Mouse (Mus musculus) kidney, adult 11 months (tissue): ENCODE measurements around the gene Myf6.

Experiments
- DNase-seq: peaks from one replicate; pipeline ENCODE4 v3.0.0; 2022

Myf6 gene

DNA sequence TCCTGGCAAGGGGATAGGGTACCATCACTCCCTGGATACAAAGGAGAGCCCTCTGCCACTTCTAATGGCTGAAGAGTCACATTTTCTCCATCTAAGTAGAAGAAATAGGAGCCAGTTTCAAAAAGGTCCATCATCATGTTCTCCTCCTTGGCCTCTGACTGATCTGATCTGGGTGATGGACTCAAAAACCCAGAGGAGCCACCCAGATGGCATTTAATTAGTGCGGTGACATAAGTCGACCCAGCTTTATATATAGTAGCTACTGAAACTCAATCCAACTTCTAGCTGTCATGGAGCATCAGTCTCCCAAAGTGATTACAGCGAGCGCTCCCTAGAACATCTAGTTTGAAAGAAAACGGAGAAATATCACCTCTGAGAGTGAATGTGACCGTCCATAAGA, at the start of gene Myf6:
Gene Myf6, minus strand, starts transcription at position 170 of the 400 bp plus-strand sequence.
- no peak for DNase-seq

DNA sequence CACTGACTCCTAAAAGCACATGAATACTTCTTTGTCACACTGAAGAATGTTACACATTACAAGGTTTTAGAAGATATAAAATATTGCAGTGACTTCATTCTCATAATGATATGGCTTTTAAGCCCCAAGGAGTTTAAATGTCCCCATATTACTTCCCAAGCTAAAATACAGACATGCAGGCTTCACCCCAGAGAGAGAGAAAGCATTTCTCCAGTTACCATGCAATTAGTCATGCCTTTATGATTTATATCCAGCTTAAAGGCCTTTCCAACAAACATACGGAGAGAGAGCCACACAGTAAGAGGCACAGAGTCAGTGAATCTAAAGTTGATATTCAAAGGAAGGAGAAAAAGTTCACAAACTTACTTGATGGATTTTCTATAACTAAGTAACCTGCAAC, 48.5 kb upstream of the Myf6 start:
- no peak for DNase-seq

DNA sequence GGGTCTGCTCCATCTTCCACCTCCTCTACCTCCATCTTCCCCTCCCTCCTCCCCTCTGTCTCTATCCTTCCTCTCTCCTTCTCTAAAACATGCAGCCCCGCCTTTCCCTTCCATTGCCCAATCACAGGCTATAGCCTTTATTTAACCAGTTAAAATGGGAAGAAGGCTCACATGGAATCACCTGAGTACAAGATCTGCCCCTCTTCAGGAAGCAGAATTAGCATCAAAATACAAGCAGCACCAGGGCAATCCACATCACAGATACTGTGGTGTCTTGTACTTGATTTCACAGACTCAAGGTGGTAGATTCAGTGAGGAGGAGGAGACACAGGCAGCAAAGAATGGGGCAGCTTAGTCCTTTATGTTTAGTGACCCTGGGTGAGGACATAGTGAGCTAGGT, 34.2 kb upstream of the Myf6 start:
- no peak for DNase-seq

DNA sequence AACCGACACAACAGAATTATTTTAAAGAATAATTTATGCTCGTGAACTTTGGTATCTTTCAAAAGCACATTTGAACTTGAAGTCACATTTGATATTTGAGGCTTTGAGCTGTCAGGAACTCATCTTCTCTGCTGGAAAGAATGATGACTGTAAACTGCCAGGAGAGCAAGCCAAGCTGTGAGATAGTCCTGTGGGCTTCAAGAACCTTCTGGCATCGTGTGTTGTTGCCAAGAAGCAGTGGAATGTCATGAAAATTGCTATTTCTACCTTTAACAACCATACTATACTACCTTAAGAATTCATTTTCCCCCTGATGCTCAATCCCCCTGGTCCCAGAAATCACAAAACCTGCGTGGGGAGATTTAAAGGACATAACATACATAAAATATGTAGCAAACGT, 24.7 kb upstream of the Myf6 start:
- no peak for DNase-seq

DNA sequence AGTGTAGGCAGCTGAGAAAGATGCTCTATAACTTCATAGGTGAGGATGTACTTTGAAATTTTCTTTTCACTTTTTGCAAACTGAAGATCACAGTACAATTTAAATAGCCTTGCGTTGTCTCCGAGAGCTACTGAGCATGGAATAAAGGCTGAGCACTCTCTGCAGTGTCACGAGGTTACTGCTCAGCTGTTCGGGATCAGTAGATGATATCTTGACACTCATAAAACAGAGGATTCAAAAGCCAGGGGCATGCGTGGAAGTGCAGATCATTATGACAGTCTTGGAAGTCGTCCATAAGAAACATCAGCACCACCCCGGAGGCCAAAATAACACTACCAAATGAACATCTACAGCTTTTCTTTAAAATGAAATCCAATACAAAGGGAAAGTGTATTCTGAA, 22.1 kb upstream of the Myf6 start:
- DNase-seq = no peak

DNA sequence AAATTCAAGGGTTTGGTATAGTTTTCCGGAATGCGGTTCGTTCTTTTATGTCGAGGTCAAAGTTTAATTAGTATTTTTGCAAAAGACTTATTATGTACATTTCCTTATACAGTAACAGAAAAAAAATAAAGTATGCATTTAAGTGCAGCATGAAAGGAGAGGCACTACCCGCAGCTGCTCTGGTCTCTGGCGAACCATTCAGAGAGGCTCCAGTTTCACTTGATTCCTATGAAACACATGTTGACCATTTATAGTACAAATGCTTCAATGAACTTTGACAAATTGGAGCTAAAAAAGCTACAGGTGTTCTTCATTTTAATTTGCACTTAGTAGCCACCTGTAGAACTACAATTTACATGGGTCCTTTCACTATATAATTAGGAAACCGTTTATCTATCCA, 20.2 kb upstream of the Myf6 start:
- DNase-seq = no peak

DNA sequence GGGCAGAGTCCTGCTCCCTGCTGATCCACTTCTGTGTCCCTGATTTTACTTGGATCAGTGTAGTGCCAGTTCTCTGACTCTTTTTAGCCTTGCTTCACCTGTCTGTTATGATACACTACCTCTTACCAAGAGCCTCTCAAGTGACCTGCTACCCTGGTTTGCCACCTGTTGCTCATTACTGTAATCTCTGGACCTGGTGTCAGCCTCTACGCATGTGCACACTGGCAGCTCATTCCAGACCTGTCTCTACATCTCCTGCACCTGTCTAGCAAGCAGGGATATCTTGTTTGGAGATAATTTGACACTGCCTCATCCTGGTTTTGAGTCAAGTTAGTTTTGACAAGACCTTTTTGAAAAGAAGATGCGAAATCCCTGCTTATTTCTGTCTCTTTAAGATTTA, 11.9 kb upstream of the Myf6 start:
- DNase-seq = no peak

DNA sequence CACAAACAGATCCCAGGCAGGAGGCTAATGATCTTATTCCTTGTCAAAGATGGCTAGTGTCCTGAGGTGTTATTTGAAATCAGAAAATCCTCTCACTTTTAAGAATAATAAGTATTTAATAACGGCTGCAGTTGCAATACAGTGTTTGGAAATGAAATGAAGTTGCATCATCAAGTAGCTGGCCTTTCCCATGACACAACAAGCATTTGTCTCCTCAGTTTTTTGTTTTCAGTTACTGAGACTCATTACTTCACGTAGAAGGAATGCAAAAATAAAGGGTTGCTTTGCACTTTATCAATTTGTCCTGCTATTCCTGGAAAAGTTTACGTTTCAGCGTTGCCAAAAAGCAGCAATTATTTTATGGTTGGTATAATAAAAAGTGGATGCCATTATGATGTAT, 8.9 kb upstream of the Myf6 start:
- DNase-seq = no peak

DNA sequence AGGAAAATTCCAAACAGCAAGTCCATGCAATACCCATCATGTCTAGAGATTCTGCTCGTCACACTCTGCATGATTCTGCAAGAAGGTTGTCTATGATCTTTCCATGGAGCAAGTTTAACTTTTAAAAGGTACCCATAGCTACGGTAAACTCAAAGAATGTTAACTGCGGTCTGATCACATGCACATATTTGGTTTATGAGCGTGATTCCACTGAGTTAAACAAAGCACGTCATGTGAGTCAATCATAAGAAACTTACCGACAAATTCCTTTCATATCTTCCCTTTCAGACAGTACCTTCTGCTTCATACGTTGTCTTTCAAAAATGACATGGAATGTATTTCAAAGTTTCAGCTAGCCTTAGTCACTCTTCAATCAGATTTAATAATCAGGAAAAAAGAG, 7.7 kb upstream of the Myf6 start:
- no peak for DNase-seq

DNA sequence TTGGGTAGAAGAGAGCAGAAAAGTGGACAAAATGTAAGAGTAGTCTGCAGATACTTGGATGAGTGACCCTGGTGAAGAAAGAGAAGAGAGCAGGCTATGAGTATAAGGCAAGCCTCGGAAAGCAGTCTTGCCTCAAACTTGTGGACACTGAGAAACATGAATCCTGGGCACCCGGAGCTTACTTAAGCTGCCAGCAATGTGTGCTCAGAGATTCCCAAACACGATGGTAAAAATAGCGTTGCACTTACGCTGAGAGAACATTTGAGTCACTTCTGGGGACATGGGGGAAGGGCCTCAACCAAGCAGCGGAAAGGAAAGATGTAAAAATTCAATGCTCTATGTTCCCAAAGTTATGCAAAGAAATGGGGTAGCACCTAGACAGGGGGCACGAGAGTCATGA, 5.1 kb upstream of the Myf6 start:
- DNase-seq = no peak

DNA sequence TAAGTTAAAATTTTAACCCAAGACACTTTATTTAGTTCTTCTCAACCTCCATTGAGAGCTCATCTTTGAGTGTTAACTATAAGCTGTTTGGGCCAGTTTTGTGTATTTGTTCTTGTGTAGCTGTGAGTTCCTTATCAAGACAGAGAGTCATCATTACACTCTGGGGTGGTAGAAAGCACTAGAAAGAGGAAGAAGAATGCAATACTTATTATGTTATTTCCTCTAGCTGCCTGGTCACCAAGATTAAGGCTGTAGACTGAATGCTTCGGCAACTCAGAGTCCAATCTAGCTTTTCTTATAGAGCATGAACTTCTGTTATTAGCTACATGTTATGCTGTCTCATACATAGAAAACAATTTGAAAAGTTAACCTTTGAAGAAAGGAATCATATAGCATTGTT, 1.9 kb upstream of the Myf6 start:
- no peak for DNase-seq

DNA sequence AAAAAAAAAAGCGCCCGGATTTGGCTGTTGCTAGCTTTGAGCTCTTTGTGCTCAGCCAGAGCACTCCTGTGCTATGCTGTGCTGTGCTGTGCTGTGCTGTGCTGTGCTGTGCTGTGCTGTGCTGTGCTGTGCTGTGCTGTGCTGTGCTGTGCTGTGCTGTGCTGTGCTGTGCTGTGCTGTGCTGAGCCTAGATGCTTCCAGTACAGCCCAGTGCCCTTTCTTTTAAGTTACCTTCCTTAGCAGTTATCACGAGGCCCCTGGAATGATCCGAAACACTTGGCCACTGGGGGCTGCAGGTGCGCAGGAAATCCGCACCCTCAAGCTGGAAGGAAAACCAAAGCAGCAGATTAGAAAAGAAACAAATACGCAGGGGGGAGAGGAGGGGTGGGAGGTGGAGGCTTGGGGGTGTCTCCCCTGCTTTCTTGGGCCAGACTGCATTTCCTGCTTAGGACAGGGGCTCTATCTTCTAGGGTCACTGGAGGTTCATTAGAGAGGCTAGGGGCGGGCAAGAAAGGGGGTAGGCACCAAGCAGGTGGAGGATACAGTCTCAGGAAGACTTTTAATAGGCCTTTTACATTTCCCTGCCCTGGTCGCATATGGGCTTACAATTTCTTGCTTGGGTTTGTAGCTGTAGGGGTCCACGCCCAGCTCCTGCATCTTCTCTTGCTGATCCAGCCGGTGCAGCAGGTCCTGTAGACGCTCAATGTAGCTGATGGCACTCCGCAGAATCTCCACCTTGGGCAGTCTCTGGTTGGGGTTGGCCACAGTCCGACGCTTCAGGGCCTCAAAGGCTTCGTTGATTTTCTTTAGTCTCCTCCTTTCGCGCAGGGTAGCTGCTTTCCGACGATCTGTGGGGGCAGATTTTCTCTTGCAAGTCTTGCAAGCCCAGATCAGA, 710 bp downstream of the Myf6 start:
- no peak for DNase-seq

DNA sequence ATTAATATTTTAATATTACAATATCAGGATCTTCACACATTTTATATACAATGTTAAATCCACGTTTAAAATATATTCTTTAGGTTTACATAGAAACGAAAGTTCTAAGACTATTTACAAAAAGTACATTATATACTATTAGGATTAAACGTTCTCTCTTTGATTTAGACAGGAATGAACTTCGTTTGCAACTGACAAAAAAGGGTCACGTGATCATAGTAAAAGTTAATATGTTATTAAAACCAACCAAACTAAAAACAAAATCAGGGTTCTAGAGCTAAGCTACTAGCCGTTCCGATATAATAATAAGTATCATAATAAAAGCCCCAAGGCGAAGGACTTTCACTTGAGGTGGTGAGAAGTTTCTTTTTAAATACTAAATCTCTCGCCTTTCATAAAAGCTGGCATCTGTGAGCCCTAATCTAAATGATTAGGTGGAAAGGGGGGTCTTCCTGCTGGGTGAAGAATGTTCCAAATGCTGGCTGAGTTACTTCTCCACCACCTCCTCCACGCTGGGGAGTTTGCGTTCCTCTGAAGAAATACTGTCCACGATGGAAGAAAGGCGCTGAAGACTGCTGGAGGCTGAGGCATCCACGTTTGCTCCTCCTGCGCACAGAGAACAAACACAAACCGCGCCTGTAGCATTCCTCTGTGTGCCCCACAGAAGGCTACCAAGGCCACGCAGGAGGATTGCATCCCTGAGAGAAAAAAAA, 1.5 kb downstream of the Myf6 start:
- no peak for DNase-seq

DNA sequence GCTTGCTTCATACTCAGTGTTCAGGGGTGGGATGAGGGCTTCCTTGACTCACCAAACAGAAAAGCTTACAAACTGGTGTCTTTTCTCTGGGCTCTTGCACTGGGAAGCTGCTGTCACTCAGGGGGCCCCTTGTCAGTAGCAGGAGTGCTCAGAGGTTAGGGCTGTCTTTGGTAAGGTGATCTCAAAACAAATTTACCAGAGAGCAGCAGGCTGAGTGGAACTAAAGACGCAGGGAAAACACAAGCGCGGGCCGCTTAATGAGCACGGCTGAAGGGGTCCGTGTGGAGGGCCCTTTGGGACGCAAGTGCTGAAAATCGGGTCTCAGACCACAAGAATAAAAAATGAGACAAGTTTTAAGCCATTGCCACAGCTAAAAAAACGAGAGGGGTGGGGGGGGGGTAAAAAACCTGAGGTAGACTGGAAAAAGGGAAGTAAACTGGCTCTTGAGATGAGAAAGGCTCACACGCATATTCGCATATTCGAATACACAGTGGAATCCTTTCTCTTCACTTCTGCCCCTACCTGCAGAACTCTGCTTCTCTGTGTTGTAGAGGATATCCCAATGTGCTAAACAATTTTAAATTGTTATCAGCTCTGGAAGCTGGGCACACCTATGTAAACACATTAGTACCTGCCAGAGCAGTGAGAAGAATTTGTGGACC, 5.8 kb downstream of the Myf6 start:
- no peak for DNase-seq

DNA sequence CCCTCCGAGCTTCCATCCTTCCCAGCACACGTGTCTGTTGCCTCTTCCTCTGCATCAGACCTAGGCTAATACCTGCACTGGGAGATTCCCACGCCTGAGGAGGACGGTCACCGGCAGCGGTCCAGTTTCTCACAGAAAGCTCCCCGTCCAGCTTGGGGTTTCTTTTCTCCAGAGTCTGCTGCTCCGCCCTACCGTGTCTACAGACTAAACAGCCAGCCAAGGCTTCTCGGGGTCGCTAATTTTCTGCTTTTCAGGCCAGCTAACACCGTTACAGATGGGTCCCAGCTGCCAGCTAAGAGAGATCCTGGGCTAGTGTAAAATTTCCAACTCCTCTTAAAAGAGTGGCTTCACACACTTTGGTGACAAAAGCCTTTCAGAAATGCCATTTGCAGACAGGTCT, 7.8 kb downstream of the Myf6 start:
- DNase-seq = no peak

DNA sequence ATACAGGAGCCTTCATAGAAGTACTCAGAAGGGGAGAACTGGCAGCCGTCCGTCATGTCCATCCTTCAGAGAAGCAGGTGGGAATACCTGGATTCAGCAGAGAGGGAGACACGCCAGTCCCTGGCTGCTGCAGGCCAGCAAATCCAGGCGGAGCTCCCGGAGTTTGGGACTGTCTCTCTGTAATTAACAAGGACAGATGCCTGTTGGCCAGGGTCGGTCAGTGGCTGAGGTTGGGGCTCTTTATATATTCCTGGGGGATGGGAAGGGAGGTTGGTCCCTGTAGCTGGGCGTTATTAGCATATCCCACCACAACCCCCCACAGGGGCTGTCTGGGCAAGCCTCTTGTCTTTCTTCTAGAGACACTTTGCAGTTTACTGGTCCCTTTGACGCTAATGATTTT, 8.7 kb downstream of the Myf6 start, which contains the start of gene Myf5:
Gene Myf5, minus strand, starts transcription at position 265 of the 400 bp plus-strand sequence.
- DNase-seq = no peak

DNA sequence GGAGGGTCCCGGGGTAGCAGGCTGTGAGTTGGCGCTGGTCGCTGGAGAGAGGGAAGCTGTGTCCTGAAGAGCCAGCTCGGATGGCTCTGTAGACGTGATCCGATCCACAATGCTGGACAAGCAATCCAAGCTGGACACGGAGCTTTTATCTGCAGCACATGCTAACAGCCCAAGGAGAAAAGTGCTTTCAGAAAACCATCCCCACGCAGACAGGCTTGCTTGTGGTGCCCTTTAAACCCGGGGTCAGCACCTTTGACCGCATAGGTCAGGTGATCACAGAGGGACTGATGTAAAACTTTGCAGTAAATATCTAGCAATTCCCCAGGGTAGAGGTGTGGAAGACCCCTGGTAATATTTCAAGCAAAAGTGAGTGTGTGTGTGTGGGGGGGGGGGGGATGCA, 10.5 kb downstream of the Myf6 start:
- no peak for DNase-seq

DNA sequence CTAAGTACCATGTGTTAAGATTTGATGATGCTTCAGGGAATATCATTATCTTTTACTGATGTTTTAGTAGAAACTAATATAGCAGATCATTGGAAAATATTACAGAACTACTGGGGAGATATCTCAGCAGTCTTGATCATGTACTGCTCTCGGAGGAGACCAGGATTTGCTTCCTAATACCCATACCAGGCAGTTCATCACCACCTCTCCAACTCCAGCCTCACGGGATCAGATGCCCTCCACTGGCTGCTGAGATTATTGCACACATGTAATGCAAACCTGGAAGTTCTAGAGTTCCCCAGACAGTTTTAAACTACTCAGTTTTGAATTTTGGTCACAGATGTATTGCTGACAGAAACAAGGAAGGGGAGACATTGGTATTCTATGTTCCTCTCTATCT, 21.0 kb downstream of the Myf6 start:
- DNase-seq = no peak

DNA sequence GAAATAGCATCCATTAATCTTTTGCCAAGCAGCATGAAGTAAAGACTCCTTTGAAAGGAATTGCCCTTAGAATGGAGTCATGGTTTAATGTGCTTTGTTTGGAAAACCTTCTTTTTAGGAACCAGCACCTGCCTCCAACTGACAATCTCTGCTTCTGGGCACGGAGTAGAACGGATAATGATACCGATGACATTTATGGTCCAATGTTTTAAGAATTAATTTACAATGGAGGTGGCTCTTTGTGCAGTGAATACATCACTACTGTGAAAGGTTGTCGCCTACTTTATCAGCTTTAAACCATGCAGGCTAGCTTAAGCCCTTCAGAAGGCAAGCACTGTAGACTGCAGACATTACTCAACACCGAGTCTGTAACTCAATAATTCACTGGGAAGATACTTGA, 22.8 kb downstream of the Myf6 start:
- no peak for DNase-seq

DNA sequence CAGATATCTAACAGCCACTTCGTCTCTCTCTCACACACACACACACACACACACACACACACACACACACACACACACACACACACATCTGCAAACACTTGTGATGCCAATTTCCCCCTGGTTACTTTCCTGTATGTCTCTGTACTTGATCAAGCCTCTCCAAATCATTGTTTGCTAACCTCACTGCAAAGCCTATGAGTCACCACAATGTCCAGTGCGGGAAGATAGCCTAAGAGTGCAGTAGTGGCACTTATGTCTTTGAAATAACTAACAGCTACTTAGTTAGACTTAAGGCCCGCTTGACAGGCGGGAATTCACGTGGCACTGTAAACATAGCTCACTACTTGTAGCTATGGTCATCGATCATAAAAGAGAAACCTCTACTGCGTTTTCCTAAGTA, 26.7 kb downstream of the Myf6 start:
- DNase-seq = no peak

DNA sequence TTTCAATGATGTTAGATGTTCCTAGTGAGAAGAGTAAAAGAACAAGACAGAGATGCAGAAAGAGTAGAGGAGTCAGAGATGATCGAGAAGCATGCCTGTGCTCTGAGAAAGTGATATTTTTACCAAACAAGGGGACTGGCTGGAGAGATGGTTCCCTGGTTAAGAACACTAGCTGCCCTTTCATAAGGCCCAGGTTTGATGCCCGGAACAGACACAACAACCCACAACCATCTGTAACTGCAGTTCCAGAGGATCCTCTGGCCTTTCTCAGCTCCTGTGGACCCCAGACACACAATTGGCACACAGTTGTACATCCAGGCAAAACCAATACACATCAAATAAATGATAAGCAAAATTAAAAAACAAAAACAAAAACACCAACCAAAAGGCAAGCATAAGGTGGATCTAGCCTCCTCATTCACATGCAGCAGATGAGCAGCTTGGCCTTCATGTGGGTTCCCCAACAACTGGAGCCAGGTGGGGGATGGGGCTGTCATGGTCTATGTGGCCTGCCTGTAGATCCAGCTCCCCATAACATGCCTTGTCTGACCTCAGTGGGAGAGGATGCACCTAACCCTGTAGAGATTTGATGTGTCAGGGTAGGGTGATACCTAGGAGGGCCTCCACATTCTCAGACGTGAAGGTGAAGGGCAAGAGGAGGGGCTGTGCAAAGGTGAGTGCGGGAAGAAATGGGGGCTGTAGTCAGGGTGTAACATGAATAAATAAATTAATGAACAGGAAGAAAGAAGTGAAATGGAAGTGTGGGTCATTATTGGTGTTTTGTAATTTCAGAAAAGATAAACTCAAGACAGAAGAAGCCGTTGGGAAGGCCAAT, 44.8 kb downstream of the Myf6 start:
- no peak for DNase-seq
